Mouse (Mus musculus) adrenal gland, adult (tissue): Measurements from ENCODE around the gene Rpl37.

Experiments
- DNase-seq, 2 experiments: peaks; one replicate each; pipeline ENCODE4 v3.0.0; 2022 to 2023; ENCODE audit warnings: low spot score in 1 of 2; ENCODE audit not compliant: inconsistent age in 2 of 2

Gene Rpl37

DNA sequence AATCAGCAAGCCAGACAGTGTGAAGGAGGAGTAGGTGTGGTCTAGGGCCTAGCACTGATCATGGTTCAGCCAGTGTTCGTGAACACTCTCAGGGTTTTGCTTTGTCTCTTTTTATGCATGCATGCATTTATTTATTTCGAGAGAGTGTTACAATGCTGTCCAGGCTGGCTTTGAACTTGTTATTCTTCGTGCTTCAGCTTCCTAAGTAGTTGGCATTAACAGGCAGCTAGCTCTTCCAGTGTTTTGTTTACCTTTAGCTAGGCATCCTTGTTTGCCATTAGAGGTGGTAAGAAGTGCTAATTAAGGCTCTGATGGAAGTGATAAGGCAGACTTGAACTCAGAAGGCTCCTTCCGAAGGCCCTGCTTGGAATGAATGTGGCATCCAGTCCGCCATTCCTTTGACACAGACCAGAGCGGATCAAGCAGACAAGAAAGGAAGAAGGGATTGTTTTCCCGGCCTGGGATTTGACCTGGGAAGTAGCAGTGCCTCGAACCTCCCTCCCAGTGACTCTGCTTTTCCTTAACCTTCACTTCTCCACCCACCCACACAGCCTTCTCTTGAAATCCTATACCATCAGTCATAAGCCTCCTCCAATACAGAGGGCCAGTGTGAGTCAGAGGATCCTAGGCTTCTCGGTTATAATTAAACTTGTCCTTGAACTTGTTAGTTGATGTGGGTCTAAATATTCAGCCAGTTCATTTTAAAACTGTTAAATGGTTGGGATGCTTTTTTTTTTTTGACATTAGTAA, 28.9 kb downstream of the Rpl37 start:
- DNase-seq: peak in 1 of 2 experiments; percentile 43

DNA sequence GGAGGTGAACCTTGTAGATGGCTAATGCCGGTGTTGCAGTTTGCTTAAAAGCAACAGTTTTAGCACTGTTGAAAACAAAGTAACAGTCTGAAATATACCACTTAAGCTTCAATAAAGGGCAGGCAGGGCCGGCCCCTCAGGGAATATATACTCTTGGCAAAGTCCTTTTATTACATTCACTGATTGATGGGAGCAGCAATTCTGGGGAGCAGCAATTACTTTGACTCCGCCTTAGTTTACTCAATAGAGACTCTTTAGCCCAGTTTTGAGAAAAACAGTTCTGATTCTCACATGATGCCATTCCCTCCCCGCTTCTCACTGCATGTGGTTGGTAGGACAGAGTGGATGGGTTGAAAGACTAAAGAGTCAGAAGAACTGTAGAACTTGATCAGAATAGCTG, 32.7 kb downstream of the Rpl37 start:
- peak in 1 of 2 experiments; percentile 61 for DNase-seq

DNA sequence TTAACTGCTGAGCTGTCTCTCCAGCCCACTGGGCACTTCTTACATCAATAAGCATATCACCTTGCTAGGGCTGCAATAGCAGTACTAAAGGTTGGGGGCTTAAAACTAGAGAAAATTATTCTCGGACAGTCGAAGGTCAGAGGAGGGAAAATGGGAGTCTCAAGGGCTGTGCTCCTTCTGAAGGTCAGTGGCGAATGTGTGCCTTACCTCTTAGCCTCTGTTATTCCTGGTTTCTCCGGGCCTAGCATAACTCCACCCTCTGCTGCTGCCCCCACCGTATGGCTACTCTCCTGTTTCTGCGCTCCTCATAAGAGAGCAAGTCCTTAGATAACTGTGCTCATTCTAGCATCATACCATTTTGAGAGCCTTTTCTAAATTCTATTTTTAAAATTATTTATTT, 35.7 kb downstream of the Rpl37 start:
- no peak for DNase-seq

DNA sequence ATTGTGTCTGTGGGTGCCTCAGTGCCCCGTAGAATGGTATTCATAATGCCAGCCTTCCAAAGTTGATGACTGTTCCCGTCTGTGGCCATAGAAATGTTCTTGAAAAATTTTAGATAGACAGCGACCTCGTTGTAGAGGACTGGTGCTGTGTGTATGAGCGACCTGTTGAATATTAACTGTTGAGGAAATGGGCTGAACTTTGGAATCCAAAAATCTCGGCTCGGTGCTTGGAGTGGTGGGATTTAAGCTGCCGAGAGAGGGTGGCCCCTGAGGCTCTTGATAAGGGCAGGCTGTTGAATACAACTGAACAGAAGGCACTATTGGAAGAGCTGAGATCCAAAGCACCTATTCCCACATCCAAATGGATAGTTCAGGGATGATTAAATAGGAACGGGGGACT, 38.2 kb downstream of the Rpl37 start:
- no peak for DNase-seq

DNA sequence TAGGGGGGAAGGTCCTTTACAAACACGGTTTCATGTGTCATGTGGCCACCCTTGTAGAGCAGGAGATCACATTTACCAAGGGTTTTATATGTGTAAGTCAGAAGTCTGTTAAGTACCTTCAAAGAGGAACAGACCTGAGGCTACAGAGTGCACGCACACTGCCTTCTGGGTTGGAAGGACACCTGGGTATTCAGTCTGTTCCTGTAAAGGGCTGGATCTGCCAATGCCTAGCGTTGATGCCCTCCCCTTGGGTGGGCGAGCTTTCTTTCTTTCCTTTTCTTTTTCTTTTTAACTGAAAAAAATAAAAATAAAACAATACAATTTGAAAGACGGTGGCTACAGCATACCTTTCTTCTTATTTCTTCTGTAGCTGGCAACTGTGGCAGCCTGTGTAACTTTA, 38.6 kb downstream of the Rpl37 start:
- DNase-seq: no peak

DNA sequence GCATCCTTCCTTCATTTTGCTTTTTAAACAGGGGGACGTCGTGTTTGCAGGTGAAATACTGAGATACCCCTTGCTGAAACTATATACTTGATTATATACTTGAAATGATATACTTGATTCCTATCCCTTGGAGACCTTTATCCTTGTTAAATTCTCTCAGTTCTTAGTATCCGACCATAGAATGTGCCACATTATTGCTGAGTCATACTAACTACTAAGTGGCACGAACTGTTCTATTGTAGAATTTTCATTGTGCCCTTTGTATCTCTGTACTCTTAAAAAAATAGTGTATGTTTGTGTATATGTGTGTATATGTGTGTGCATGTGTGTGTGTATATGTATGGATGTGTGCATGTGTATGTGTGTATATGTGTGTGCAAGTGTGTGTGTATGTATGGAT, 39.9 kb downstream of the Rpl37 start:
- no peak for DNase-seq

DNA sequence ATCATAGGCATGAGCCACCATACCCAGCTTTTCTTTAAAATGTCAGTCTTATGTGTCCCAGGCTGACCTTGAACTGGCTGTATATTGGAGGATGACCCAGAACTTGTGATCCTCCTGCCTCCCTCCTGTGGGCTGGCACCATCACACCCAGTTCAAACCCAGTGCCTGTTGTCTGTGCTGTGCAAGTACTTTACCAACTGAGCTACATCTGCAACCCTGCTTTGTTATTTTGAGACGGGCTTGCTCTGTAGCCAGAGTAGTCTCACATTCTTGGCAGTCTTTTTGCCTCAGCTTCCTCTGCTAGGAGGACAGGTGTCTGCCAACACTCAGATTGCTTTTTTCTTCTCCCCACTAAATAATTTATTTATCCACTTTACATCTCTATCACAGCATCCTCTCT, 40.9 kb downstream of the Rpl37 start:
- DNase-seq: peak in 1 of 2 experiments; percentile 30

DNA sequence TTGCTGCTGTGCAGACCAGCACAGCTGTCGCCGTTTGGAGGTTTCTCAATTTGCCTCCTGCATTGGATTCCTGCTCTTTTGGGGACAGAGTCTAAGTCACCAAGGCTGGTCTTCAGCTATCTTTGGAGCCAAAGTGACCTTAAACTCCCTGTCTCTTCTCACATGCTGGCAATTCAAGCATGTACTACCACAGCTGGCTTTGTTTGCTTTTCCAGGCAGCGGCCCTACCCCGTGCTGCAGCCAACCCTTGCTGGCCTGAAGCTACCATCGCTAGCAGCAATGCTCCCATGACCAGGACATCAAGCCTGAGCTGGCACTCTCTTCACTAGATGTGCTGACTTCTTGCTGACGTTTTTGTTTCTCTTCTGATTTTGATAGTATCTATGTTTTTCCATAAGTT, 42.4 kb downstream of the Rpl37 start:
- peak in 1 of 2 experiments; percentile 38 for DNase-seq

DNA sequence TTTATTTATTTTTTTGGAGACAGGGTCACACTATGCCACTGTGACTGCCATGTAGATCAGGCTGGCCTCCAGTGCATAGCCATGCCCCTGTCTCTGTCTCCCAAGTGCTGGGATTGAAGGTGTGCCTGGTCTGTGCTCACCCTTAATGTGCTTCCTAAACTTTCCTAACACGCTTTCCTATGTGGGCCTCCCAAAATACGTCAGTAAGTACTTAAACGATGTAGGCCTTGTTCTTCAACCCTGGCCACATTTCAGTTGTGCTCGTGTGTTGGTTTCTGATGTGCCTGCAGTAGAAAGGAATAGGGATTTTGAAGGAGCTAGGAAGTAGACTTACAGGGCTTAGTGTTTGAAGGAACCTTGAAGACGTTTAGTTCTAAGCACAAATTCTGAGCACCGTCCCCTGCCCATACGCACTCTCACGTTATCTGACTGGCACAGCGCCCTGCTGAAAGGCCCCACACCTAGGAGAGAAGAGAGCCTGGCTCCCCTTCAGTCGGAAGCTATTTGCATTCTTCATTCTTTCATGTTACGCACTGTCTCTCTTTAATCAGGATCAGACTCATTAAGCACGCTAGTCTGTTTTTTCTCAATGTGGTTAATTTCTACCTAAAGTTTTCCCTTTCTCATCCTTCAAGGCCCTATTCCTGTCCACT, 48.8 kb downstream of the Rpl37 start:
- DNase-seq: no peak
